Mouse (Mus musculus): ENCODE data around the gene Ctbs.

GRCm38 (mm10) chr3:146414555-146414954 lies 35.0 kb upstream of the Ctbs start:
- TF ChIP-seq FOSL1 (IDR thresholded peaks at IDR 0.05; ENCODE audit: insufficient read depth, low read length, poor library complexity, severe bottlenecking) (no peak), USF1 (IDR thresholded peaks at IDR 0.05; ENCODE audit: low read depth) (no peak), CTCF (IDR thresholded peaks at IDR 0.05; ENCODE audit: control insufficient read depth, insufficient read depth, insufficient read length) (no peak), MAX (IDR thresholded peaks at IDR 0.05) (no peak), CEBPB (IDR thresholded peaks at IDR 0.05; ENCODE audit: low read depth) (no peak)

All from C2C12 (cell line).